Mouse (Mus musculus) brain, embryonic 14.5 days (tissue): ENCODE results near the gene Sgsm3. TPM values are rescaled to one million over a fixed set of nuclear protein-coding genes. Genes with fewer than 3 reads are reported as not detected.

ENCODE experiments used
- polyA plus RNA-seq: library from polyadenylated mRNA; depleted of rRNA; stranded (reverse); fragments of >200 nt; gene quantifications from 2 replicates; pipeline ENCODE4 v1.2.3, GENCODE M21; 2012; rRNA removed

Sgsm3 gene
- polyA plus RNA-seq, 1 experiment: 69.5 TPM

Other genes starting within 250 kb of the Sgsm3 start
- 70.4 and 70.5 TPM in 2 replicates for gene Adsl, start 29.3 kb upstream of the Sgsm3 start, polyA plus RNA-seq
- 20.5 and 42.8 TPM in 2 replicates for gene Mrtfa, start 213.0 kb downstream of the Sgsm3 start, polyA plus RNA-seq